Mouse (Mus musculus) hindbrain, embryonic 12.5 days (tissue): ENCODE results near the gene Dnajb8. TPM values are rescaled to one million over a fixed set of nuclear protein-coding genes. Genes with fewer than 3 reads are reported as not detected.

Experiments
- ATAC-seq: fragments of 200-750 bp; cut with Nextera tagmentation; 2 replicates; pipeline ENCODE4 v1.8.0; 2017; ENCODE audit warnings: moderate TSS enrichment; ENCODE audit not compliant: low FRiP score
- H3K27ac ChIP-seq: fragments of 300-500 bp; sonication (generic); 2 replicates; pipeline ENCODE4 v1.5.1; 2016; ENCODE audit warnings: mild to moderate bottlenecking
- H3K27me3 ChIP-seq: fragments of 300-500 bp; sonication (generic); 2 replicates; pipeline ENCODE4 v1.6.1; 2016; ENCODE audit warnings: mild to moderate bottlenecking
- H3K36me3 ChIP-seq: fragments of 300-500 bp; sonication (generic); 2 replicates; pipeline ENCODE4 v1.6.1; 2016; ENCODE audit warnings: mild to moderate bottlenecking
- H3K4me1 ChIP-seq: fragments of 300-500 bp; sonication (generic); 2 replicates; pipeline ENCODE4 v1.6.1; 2016
- H3K4me2 ChIP-seq: fragments of 300-500 bp; sonication (generic); replicated peaks from 2 replicates; pipeline ENCODE4 v1.6.1; 2016; ENCODE audit warnings: mild to moderate bottlenecking
- H3K4me3 ChIP-seq: fragments of 300-500 bp; sonication (generic); 2 replicates; pipeline ENCODE4 v1.5.1; 2016; ENCODE audit warnings: mild to moderate bottlenecking
- H3K9ac ChIP-seq: fragments of 300-500 bp; sonication (generic); 2 replicates; pipeline ENCODE4 v1.6.1; 2016; ENCODE audit warnings: mild to moderate bottlenecking, moderate library complexity
- H3K9me3 ChIP-seq: fragments of 300-500 bp; sonication (generic); replicated peaks from 2 replicates; pipeline ENCODE4 v1.6.1; 2016; ENCODE audit warnings: mild to moderate bottlenecking
- WGBS: fragments of 180-500 bp; shearing (Covaris S2); methylation state at CpG from one replicate; pipeline ENCODE4 v1.1.7; 2016; 5-methylcytosine and 5-hydroxymethylcytosine counted together
- polyA plus RNA-seq: library from polyadenylated mRNA; unstranded; fragments of >200 nt; fragmentation: Nextera tagmentation; extraction: Ambion mirVana; gene quantifications from 2 replicates; pipeline ENCODE4 v1.2.1, GENCODE M21; 2016

Dnajb8 gene
- polyA plus RNA-seq, 1 experiment from 2014 or later: not detected

DNA sequence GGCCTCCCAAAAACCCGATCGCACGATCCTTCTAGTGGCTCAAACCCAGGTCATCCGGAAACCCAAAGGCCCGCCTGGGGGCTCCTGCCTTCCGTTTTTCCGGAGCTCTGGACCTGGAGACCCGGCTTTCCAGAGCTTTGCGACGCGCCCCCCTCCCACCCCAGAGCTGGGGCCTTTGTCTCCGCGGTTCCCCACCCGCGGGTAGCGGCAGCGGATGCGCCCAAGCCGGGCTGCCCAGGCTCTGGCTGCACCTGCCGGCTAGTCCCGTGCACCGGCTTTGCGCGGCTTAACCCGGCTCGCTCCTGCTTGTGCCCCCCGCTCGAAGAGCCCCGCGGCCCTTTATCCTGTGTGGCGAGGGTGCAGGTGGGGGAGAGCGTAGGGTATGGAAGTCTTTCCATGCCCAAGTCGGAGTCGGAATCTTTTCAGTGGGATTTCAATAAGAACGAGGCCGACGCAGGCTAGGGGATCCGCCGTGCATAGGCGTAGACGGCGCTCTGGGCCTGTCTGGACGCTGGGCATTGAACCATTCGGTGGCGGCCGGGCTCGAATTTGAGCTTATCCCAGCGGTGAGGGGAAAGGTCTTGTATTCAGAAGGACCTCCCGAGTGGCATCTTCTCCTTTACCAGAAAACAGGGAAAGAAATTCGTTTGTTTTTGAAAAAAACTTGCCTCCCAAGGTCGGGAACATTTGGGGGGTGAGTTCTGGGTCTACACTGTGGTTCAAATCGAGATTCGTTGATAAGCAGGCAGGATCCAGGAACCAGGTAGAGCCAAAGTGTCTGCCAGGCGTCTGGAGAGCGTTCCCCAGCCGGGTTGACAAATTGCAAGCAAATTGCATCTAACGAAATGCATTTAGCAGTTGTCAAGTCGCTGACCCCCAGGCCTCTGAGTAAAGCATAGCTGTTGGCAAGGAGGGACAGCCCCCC is 27.8 kb upstream of the Dnajb8 start:
- Histone ChIP-seq H3K27ac (peak overlapping the region; percentile 53), H3K27me3 (peaks cover 99% of the 10 kb centered on the region), H3K9ac (peak overlapping the region; percentile 53), H3K9me3 (no peaks in the 10 kb centered on the region), H3K4me2 (peak overlapping the region; percentile 60), H3K36me3 (no peaks in the 10 kb centered on the region), H3K4me1 (peaks cover 50% of the 10 kb centered on the region), H3K4me3 (peak overlapping the region; percentile 36)
- no peak for ATAC-seq
- WGBS: under 1% methylated on average over 58 of the region's 58 CpGs

DNA sequence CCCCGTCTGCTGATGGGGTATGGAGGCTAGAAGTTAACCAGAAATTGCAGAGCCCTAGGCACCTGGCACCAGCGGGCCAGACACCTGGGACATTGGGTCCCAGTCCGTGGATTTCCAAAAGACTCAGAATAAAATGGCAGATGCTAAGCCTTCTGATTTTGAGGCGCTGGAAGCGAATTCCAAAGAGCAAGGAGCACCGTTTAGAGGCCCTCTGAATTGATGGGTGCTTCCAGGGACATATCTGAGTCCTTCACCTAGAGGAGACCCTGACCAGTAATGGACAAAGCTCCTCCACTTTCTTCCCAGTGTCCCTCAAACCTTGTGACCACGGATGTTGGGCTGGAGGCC is 27.1 kb upstream of the Dnajb8 start:
- H3K4me1 ChIP-seq: peaks cover 53% of the 10 kb centered on the region
- ATAC-seq: no peak

GRCm38 (mm10) chr6:88196054-88196732 is 25.9 kb upstream of the Dnajb8 start:
- no peak for ATAC-seq
- H3K27ac ChIP-seq: peak overlapping the region; percentile 9; the same call in 1 of the 2 replicates
- 2% methylated on average over 33 of the region's 33 CpGs for WGBS

More for the DNA sequence above, 27.1 kb upstream of the Dnajb8 start:
- Histone ChIP-seq H3K36me3 (no peaks in the 10 kb centered on the region), H3K9ac (peak overlapping the region; percentile 53; the same call in 1 of the 2 replicates), H3K4me3 (peak overlapping the region; percentile 36), H3K27me3 (peaks cover 100% of the 10 kb centered on the region), H3K9me3 (no peaks in the 10 kb centered on the region), H3K27ac (no peak overlapping the region), H3K4me2 (peak overlapping the region; percentile 60)
- 1% methylated on average over 7 of the region's 7 CpGs for WGBS

DNA sequence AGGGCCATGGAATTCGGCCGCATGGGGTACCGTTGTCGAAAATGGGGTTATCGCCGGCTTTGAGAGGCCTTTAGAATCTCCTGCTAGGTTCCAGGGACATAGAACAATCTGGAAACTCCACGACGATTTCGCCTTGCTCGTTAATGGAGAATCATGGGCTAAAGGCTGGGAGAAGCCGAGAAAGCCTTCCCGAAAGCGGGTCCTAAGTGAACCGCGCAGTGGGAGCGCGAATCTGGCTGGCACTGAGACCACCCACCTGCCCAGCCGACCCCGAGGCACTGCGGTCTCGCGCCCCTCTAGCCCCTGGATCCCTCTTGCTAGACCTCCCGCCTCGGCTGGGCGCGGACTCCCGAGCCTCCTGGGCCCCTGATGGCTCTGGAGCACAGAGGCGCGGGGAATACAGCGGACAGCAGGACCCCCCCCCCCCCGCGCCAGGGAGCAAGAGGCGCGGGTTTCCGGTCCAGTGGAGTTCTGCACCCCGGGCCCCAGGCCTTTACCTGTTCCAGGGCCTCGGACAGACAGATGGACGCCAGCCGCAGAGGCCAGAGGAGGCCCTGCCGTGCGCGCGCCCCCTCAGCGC is 25.2 kb upstream of the Dnajb8 start:
- peaks cover 100% of the 10 kb centered on the region for H3K27me3 ChIP-seq
- peak overlapping the region; percentile 40 for H3K4me3 ChIP-seq
- no peaks in the 10 kb centered on the region for H3K9me3 ChIP-seq
- no peak for ATAC-seq
- peak overlapping the region; percentile 38 for H3K9ac ChIP-seq
- peak overlapping the region; percentile 60 for H3K4me2 ChIP-seq
- peaks cover 43% of the 10 kb centered on the region for H3K4me1 ChIP-seq
- under 1% methylated on average over 43 of the region's 44 CpGs for WGBS
- H3K36me3 ChIP-seq: no peaks in the 10 kb centered on the region
- H3K27ac ChIP-seq: peak overlapping the region; percentile 40

More at GRCm38 (mm10) chr6:88196054-88196732, 25.9 kb upstream of the Dnajb8 start:
- peak overlapping the region; percentile 60 for H3K4me2 ChIP-seq
- H3K4me3 ChIP-seq: peak overlapping the region; percentile 40
- H3K27me3 ChIP-seq: peaks cover 100% of the 10 kb centered on the region
- peak overlapping the region; percentile 38; the same call in 1 of the 2 replicates for H3K9ac ChIP-seq
- peaks cover 46% of the 10 kb centered on the region for H3K4me1 ChIP-seq
- no peaks in the 10 kb centered on the region for H3K36me3 ChIP-seq
- no peaks in the 10 kb centered on the region for H3K9me3 ChIP-seq

DNA sequence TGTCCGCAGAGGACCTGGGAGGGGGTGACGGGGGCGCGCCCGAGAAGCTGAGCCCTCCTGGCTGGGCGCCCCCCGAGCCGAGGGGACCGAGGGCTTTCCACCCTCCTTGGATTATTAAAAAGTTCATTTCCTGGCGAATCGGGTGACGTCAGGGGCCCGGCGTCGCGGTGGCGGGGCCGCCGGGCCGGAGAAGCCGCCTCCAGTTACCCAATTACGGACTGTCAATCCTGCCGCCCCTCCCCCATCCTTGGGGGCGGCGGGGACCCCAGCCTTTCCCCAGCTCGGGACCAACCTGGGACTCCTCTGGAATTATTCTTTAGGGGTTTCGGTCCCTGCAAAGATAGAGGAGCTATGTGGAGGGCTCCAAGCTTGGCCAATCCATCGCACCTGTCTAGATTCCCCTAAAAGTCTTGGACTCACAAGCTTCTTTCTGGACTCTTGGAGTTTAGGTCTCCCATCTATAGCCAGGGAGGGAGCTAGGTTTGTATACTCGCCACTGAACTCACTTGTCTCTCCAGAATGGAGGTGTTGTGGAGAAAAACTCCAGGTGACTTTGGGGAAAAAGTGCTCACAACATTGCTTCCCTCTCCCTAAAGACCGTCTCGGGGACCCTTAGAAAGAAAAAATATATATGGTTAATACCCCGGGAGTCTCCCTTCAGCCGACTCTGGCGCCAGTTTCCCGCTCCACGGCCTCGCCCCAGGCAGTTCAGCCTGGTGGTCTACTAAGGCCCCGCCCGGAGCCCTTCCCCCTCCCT is 24.6 kb upstream of the Dnajb8 start:
- H3K4me1 ChIP-seq: peaks cover 43% of the 10 kb centered on the region
- ATAC-seq: no peak

DNA sequence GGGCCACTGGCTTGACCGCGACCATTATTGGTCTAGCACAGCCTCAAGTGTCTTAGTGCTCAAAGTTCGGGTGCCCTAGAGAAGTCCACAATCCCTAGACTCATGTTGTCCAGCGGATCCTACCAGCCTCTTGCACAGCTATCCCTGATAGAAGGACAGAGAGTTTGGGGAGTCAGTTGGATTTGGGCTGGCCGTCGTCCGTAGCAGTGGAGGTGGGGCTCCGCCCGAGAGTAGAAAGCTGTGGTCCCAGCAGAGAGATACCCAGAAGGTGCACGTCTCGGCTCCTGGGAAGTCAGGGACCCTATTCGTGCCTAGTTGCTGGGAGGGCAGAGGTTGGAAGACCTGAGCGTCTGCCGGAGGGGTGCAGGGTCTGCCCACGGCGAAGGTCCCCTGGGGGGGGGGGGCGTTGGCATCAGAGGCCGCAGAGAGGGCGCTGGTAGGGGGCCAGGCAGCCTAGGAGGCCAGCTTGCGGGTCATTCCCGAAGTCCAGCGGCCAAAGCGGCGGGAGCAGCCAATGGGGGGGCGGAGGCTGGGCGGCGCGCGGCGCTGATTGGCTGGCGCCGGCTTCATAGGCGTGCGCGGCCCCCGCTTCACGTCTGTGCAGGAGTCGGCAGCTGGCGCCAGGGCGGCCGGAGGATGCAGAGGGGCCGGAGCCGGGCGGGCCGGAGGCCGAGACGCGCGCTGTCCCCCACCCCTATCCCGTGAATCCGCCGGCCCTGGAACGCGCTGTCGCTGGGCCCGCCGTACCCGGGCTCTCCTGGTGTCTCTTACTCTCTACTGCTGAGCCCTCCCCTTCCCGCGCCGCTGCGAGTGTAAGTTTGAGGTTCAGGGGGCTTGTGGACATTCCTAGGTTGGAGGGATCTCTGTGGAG is 23.8 kb upstream of the Dnajb8 start:
- Histone ChIP-seq H3K27ac (no peak overlapping the region), H3K9ac (peak overlapping the region; percentile 56)

More for the DNA sequence above, 24.6 kb upstream of the Dnajb8 start:
- peak overlapping the region; percentile 60 for H3K4me2 ChIP-seq
- peaks cover 100% of the 10 kb centered on the region for H3K27me3 ChIP-seq
- H3K9me3 ChIP-seq: no peaks in the 10 kb centered on the region
- no peaks in the 10 kb centered on the region for H3K36me3 ChIP-seq
- WGBS: 1% methylated on average over 39 of the region's 39 CpGs
- H3K9ac ChIP-seq: peak overlapping the region; percentile 23
- H3K4me3 ChIP-seq: peak overlapping the region; percentile 40
- peak overlapping the region; percentile 40; the same call in 1 of the 2 replicates for H3K27ac ChIP-seq

GRCm38 (mm10) chr6:88199001-88199717 is 22.9 kb upstream of the Dnajb8 start:
- H3K27ac ChIP-seq: no peak overlapping the region
- 2% methylated on average over 39 of the region's 39 CpGs for WGBS
- peak overlapping the region; percentile 56 for H3K9ac ChIP-seq

More for the DNA sequence above, 23.8 kb upstream of the Dnajb8 start:
- peak overlapping the region; percentile 60 for H3K4me2 ChIP-seq
- H3K4me3 ChIP-seq: peak overlapping the region; percentile 40
- peaks cover 43% of the 10 kb centered on the region for H3K4me1 ChIP-seq
- ATAC-seq: peak; percentile 58; the same call in 1 of the 2 replicates
- peaks cover 99% of the 10 kb centered on the region for H3K27me3 ChIP-seq
- no peaks in the 10 kb centered on the region for H3K36me3 ChIP-seq
- WGBS: under 1% methylated on average over 45 of the region's 62 CpGs
- no peaks in the 10 kb centered on the region for H3K9me3 ChIP-seq

GRCm38 (mm10) chr6:88199718-88200692 is 22.1 kb upstream of the Dnajb8 start:
- Histone ChIP-seq H3K4me3 (peak overlapping the region; percentile 40), H3K36me3 (no peaks in the 10 kb centered on the region), H3K27me3 (peaks cover 99% of the 10 kb centered on the region), H3K4me1 (peaks cover 39% of the 10 kb centered on the region), H3K9me3 (no peaks in the 10 kb centered on the region), H3K9ac (peak overlapping the region; percentile 49), H3K27ac (no peak overlapping the region), H3K4me2 (peak overlapping the region; percentile 60)
- WGBS: 2% methylated on average over 50 of the region's 50 CpGs
- ATAC-seq: no peak

More at GRCm38 (mm10) chr6:88199001-88199717, 22.9 kb upstream of the Dnajb8 start:
- no peak for ATAC-seq
- peak overlapping the region; percentile 60 for H3K4me2 ChIP-seq
- peaks cover 99% of the 10 kb centered on the region for H3K27me3 ChIP-seq
- H3K9me3 ChIP-seq: no peaks in the 10 kb centered on the region
- peak overlapping the region; percentile 40 for H3K4me3 ChIP-seq
- no peaks in the 10 kb centered on the region for H3K36me3 ChIP-seq
- peaks cover 36% of the 10 kb centered on the region for H3K4me1 ChIP-seq

DNA sequence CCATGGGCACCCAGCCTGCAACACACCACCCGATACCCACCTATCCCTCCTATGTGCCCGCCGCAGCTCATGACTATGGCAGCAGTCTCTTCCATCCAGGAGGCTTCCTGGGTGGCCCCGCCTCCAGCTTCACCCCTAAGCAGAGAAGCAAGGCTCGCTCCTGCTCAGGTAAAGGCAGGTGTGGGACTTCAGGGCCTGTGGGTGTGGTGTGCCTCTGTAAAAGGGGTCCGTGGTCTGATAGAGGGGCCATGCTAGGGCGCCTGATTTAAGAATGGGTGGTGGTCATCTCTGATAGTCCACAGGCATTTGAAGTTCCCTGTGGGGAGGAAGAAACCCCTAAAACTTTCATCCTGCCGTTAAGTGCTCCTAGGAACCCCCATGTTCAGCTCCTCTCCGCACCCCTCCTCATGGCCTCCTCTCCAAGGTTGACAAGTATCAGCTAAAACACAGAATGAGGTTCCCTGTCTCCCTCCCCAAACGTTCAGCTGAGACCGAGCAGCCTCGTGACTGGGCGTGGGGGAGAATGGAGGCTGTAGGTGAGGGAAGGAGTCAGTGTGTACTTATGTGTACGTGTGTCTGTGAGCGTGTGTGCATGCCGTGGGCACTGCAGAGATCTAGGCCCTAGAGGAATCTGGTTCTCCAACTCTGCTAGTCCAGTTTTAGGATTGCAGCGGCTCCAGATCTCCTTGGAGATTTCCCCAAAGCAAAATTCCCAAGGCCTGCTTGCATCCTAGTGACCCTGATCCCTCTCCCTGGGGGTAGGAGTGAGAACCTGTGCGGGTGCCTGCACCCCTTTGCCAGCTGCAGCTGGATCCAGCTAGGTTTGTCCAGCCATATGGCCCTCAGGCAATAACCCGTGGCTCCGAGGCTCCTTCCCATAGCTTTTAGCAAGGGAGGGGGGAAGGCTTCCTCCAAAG is 21.1 kb upstream of the Dnajb8 start:
- Histone ChIP-seq H3K4me1 (peaks cover 39% of the 10 kb centered on the region), H3K4me2 (peak overlapping the region; percentile 60), H3K9ac (peak overlapping the region; percentile 49; the same call in 1 of the 2 replicates)

More for the DNA sequence above, 21.1 kb upstream of the Dnajb8 start:
- Histone ChIP-seq H3K4me3 (peak overlapping the region; percentile 40), H3K36me3 (no peaks in the 10 kb centered on the region), H3K27ac (no peak overlapping the region), H3K9me3 (no peaks in the 10 kb centered on the region), H3K27me3 (peaks cover 98% of the 10 kb centered on the region)
- ATAC-seq: no peak
- WGBS: 4% methylated on average over 20 of the region's 20 CpGs
